Mouse (Mus musculus) heart, adult 8-10 months (tissue): ENCODE measurements around the gene Nop53. TPM values are rescaled to one million over a fixed set of nuclear protein-coding genes. Genes with fewer than 3 reads are reported as not detected.

Source experiments
- DNase-seq: peaks from one replicate; pipeline ENCODE4 v3.0.0; 2022; ENCODE audit warnings: low spot score
- total RNA-seq, 4 experiments: library from RNA; stranded (reverse); gene quantifications; 2 replicates each; pipeline ENCODE4 v1.2.4; 2022

Nop53 gene
- total RNA-seq: 100 to 1,000 TPM; 121 to 147 (median 136) TPM

DNA sequence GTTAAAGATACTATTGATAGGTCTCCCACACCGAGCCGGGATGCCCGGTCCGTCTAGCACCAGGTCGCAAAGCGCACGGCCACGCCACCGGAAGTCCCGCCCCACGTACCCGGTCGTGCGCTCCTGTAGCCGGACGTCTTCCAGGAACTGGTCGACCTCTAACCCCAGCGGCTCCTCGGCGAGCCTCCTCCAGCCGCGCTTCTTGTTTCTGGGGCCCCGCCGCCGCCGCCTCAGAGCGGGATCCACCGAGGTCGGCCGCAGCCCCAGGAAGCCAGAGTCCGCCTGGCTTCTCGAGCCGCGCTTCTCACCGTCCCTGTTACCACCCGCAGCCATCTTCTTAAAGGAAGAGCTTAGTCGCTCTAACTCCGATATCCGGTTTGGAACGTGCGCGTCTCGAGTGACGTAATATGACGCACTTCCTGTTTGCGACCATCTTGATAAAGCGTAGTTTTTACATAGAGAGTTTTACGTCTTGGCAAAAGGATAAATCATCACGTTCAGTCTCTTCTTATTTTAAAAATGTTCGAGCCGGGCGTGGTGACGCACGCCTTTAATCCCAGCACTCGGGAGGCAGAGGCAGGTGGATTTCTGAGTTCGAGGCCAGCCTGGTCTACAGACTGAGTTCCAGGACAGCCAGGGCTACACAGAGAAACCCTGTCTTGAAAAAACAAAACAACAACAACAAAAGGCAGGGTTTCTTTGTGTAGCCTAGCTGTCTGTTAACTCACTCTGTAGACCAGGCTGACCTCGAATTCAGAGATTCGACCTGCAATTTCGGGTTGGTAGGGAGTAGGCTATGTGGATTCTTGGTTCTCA, at the start of gene Nop53:
Gene Nop53, minus strand, starts transcription at position 354 of the 816 bp plus-strand sequence.
- peak; percentile 96 for DNase-seq

DNA sequence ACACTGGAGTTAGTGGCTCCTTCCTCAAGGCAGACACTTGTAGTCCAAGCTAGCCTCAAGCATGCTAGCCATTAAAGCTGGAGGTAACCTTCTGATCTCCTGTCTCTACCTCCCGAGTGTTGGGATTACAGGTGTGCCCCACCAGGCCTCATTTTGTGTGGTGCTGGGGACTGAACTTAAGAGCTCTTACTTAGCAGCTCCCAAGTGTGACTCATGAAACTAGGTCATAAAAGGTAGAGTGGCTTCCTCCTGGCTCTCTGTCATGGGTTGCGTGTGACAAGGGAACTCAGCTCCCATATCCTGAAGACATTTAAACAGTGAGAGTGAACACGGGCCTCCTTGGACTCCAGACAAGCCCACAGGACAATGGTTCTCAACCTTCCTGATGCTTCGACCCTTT, 47.9 kb upstream of the Nop53 start:
- DNase-seq: no peak

DNA sequence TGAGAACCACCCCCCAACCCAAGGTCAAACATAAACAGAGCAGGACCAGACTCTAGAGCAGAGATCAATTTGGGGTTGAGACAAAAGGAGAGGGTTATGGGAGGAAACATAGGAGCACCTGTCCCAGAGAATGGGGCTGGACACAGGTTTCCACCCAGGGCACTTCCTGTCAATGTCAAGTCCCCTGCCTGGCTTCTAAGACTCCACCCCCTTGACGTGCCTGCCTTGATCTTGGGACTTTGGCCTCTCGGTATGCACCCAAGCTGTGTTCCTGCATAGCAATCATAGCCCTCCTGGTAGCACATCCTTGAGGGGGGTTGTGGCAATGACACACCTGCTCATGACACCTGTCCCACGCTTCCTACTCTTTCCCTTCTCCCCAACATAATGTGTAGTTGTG, 47.3 kb upstream of the Nop53 start:
- no peak for DNase-seq

DNA sequence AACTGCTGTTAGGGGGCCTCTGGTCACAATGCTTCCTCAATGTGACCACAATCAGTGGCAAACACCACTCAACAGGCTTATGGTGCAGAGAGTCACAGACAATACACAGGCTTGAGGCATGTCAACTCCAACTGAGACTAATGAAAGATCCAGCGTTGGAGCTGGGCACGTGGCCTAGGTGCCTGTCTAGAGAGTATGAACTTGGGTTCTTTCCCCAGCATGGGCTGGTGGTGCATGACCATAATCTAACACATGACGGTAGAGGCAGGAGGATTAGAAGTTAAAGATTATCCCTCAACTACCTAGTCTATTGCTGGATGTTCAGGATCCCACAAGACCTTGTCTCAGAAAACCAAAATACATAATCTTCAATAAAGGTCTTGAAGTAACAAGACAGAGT, 45.9 kb upstream of the Nop53 start:
- no peak for DNase-seq

DNA sequence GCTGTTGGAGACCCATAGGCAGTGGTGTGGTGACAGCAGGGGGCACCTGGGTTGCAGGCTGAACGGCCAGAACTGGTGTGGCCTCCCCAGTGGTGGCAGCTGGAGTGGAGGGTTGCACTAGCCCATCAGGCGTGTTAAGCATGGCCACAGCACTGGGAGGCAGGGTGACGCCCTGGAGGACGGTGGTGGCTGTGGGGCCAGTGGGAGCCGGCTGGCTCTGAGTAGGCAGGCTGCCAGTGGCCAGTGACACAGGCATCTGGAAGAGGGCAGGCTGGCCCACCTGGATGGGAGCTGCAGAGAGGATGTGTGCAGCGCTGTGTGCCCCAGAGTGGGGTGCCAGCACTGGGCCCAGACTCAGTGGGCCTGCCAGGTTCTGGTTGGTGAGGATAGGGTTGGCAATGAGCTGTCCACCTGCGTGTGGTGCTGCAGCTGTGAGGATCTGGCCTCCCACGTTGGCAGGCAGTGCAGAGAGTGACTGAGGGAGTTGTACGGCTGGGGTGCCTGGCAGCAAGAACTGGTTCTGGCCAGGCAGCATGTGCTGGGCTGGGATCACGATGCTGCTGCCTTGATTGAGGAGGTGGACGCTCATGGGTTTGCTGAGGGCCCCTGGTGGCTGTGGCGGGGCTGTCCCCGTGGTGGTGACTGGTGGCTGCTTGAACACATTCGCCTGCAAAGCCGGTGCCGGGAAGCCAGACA, 41.9 kb upstream of the Nop53 start:
- no peak for DNase-seq

DNA sequence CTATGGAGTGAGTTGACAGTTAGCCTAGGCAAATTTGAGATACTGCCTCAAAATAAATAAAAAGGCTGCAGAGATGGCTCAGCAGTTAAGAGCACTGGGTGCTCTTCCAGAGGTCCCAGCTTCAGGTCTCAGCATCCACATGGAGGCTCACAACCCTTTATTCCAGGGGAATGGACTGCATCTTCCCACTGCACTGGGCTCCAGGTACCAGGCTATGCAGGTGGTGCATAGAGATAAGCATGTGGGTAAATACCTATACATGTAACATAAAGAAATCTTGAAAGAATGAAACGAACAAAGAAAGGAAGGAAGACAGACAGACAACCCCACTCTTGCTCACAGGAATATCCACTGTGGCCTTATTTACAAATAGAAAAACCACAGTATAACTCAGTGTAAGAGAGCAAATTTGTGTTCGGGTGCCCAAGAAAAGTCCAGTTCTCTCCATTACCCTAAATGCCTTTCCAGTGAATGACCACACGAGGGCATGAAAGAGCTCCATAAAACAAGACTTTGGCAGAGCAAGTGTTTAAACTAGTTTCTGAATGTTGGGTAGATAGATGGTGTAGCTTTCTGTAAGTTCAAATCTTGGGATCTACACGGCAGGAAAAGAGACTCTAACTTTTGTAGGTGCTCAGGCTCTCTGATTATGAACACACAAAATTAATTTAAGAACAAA, 37.0 kb upstream of the Nop53 start:
- DNase-seq: peak; percentile 61

DNA sequence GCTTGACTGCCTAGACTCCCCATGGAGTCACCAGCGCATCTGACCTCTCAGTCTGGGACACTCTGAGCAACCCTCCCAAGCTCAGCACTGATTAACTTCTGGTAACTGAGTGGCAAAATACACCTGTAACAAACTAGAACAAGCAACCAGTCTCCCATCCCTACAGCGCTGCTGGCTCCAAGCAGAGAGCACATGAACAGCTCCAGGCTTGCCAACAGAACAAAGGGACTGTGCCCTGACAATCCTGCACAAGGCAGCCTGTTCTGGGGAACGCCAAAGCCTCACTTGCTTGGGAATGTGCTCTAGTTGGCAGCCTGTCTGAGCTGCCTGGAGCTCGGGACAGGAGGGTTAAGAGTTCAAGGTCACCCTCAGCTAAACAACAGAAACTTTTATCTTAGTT, 35.7 kb upstream of the Nop53 start:
- DNase-seq: peak; percentile 62

DNA sequence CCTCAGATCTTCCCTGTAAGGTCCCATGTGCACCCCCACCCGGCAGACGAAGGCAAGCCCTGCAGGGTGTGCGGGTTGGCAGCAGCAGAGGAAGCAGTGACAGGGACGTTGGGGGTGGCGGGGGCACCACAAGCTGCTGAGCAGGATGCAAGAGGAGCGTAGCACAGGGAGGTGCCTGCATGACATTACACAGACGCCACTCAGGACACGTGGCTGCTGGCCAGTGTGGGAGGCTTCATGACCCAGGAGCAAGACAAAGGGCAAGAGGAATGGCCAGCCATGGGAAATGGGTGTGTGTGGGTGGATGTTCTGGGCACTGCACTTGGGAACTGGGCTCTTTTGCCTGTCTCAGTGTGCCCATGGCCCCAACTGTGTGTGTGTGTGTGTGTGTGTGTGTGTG, 34.4 kb upstream of the Nop53 start:
- no peak for DNase-seq

DNA sequence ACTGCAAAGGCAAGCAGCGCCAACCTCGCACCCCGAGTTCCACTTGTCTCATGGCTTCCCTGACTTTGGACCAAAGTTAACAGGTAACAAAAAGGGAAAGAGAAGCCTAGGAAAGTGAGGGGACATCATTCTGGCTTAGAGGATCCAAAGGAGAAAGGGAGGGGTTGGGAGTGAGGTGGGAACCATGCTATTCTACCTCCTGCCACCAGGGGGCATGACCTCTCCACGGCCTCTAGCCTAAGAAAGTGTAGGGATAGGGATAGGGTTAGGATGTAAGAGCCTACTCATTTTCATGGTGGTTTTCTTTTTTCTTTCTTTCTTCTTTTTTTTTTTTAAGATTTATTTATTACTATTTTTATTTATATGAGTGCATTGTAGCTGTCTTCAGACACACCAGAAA, 30.0 kb upstream of the Nop53 start:
- no peak for DNase-seq

DNA sequence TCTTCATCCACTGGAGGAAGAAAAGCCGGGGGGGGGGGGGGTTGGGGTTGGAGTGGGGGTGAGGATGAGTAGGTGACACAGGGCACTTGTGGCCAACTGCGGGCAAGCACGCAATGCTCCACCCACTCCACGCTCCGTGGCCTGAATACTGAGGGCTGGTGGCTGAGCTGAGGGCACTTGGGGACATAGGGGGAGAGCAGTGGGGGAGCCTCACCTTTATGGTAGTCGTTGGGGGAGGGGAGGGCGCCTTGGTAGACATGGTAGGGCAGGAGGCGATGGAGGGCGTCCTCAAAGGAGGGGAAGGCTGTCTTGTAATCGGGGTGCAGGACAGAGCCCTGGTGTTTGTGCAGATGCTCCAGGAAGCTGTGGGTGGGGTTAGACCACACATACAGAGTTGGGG, 29.6 kb upstream of the Nop53 start:
- no peak for DNase-seq

DNA sequence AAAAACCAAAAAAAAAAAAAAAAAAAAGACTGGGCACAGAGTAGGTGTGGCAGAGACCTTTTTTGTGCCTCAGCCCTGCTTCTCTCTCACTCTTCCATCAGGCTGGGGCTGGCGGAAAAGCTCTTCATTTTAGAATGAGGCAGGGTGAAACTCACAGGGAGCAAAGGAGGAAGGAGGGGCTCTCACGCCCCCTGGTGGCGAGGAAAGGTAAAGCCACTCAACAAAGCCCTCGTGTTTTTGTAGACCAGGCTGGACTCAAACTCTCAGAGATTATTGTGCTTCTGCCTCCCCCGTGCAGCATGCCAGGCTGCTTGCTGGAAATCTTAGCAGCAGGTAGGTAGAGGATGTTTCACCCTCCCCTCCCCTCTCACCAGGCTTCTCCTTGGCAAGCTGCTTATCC, 28.8 kb upstream of the Nop53 start:
- peak; percentile 63 for DNase-seq

DNA sequence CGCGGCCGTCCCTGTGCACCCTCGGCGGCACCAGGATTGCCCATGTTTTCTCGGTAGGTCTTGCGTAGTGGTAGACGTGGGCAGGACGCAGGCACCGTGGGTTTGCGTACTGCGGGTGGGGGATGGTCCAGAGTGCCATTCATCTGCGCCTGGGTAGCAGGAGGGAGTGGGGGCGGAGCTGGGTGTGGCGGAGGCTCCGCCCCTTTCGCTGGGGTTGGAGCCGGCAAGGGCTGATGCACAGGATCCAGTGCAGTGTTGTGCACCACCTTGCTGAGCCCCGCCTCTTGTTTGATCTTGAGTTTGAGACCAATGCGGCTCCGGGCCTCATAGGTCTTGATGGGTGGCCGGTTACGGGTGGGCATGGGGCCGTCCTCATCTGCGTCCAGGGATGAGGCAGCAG, 26.4 kb upstream of the Nop53 start:
- DNase-seq: no peak

DNA sequence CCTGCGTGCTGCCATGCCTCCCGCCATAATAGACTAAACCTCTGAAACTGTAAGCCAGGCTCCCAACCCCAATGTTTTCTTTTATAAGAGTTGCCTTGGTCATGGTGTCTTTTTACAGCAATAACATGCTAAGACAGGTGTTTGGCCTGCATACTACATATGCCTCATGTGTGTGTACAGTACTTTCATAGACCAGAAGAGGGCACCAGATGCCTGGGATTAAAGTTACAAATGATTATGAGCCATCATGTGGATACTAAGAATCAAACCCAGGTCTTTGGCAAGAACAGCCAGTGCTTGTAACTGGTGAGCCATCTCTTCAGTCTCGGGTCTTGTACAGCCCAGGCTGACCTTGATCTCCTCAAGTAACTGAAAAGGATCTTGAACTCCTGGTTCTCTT, 23.8 kb upstream of the Nop53 start:
- no peak for DNase-seq

DNA sequence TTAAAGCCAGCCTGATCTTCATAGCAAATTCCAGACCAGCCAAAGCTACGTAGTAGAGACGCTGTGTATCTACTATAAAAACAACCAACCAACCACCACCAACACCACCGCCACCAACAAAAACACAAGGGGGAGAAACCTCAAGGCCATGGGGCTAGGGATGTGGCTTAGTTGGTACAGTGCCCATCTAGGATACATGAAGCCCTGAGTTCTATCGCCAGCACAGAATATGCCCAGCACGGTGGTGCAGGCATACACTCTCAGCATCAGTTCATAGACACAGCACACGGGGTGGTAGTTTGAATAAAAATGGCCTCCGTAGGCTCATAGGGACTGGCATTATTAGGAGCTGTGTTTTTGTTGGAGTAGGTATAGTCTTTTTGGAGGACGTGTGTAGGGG, 22.4 kb upstream of the Nop53 start:
- DNase-seq: no peak

DNA sequence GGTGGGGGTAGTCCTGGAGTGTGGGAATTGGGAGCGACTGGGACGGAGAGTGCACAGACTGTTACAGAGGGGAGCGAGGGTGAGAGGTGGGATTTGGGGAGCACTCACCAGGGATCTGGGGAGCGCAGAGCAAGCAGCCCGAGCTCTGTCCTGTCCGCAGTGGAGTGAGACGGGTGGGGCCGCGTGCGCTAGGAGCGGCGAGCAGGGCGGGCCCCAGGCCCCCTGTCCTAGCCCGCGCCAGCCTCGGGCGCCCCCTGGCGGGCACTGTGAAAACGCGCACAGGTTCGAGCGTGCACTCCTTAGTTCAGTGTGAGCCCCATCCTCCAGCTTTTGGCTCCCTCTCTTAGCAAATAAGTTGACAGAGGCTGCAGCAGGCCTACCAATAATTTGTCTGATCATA, 21.4 kb upstream of the Nop53 start, which contains the start of gene Ehd2:
Gene Ehd2, minus strand, starts transcription at position 256 of the 400 bp plus-strand sequence.
- peak; percentile 83 for DNase-seq

DNA sequence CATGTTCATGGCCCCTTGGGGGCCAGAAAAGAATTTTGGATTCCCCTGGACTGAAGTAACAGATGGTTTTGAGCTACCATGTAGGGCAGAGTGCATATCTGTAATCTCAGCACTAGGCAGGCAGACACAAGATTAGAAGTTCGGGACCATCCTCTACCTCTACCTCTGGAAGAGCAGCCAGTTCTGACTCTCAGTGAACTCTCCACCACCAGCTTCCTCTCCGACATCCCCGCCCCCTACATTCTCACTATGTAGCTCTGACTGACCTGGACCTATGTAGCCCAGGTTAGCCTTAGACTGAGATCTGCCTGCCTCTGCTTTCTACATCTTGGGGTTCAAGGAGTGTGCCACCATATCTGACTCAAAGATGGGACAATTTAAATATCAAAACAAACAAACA, 20.6 kb upstream of the Nop53 start:
- no peak for DNase-seq

DNA sequence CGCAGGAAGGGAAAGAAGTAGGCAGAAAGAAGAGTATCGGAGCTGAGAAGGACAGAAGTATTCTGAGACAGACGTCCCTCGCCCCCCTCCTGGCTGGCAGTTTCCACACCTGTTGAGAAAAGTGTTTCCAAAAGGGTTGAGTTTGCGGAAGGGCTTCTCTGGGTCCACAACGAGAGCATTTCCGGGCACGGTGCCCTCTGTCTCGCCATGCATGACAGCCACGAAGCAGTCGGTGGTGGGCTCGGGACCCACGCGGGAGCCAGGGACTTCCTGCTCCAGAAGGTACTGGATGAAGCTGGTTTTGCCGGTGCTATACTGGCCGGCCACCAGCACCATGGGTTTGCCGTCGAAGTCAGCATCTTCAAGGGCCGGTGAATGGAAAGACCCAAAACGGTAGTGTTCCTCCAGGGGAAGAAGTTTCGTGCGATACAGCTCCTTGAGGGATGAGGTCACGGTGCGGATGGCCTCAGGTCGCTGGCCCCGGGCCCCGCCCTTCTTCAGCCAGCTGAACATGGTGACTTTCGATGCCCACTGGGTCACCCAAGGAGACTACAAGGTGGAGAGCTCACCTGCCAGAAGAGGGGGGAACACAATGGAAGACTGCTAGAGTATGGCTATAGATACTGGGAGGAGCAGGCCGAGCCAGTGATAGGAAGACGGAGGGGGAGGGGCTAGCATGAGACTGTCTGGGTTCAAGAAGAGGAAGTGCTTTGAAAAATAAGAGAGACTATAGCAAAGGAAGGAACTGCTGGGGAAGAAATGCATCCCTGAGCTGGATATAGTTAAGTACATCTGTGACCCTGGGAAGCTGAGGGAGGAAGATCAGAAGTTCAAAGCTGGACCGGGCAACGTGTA, 18.2 kb upstream of the Nop53 start:
- no peak for DNase-seq

DNA sequence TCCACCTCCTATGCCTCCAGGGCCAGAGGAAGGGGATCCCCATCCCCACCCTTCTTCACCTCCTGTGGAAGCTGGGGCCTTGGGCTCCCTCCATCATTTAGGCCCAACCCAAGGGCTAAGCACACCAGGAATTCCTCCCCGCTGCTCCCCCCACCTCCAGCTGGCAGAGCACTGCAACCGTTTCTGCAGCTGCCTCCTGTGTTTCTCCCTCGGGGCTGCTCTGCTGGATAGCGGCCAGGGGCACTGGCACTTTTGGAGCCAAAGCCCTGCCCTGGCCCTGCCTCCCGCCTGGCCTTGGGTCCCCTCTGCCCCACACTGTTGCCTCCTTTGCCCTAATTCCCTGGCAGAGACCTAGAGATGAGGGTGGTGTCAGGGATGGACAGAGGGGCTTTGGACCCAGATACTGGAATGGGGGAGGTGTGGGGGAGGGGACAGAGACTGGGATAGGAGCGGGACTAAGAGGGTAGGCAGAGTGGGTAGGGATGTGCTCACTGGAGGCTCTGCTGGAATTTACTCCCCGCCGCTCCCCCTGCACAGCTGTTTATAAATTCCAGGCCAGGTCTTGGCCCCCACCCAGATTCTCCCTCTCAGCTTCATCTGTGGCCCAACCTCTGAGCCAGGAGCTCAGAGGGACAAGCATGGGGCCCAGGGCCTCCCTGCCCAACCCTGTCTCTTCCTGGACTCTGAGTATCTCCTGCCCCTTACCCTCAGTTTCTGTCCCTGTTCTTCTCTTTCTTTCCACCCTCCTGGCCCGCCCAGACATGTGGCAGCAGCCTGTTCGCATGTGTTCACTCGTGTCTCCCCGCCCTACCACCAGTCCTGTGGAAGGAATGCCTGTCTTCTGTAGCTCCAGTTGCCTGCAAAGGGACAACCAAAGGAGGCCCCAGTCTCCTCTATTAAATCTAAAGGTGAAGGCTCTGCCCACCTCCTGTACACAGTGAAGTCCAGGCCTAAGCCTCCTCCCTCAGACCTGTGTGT, 16.7 kb upstream of the Nop53 start:
- peak; percentile 92 for DNase-seq

DNA sequence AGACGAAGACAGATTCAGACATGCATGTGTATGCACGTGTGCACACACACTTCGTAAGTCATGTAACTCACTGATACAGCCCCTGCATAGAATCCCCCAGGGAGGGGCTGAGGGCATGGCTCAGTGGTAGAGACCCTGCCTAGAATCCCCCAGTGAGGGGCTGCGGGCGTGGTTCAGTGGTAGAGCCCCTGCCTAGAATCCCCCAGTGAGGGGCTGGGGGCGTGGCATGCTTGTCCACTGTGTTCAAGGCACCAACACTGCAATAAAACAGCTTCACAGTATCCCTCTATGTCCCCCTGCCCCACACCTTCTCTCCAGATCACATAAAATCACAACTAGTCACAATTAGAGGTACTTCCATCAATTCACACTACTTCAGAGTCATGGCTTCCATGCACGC, 15.9 kb upstream of the Nop53 start:
- DNase-seq: no peak

DNA sequence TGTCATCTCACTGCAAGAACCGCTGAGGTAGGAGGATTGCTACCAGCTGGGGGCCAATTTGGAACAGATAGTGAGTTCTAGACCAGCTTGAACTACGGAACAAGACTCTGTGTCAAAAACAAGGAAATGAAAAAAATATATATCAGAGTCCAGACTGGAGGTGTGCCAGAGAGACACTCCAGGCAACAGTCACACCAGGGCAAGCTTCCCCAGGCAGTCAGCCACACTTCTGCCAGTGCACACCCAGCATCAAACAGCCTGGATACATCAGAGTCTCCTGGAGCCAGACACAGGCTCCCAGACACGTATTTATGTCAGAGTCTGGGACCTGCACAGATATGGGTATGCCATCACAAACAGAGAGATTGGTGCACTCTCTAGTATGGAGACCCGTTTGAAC, 15.4 kb upstream of the Nop53 start:
- no peak for DNase-seq
